Mouse (Mus musculus): Measurements from ENCODE around the gene Itgb3.
A peak's percentile ranks its signal among the peaks of the same experiment; 100 is the strongest.

The Itgb3 gene

GRCm38 (mm10) chr11:104581446-104582307 is 26.1 kb upstream of the Itgb3 start:
- peak in 1 of 2 experiments; percentile 41 for DNase-seq (ENCODE audit: inconsistent age in 2 of 2, low spot score in 1 of 2)

GRCm38 (mm10) chr11:104582308-104582606 is 25.5 kb upstream of the Itgb3 start:
- no peak for DNase-seq (ENCODE audit: inconsistent age in 2 of 2, low spot score in 1 of 2)

GRCm38 (mm10) chr11:104582630-104583364 is 25.0 kb upstream of the Itgb3 start:
- DNase-seq (ENCODE audit: inconsistent age in 2 of 2, low spot score in 1 of 2), result no peak

- no peak for DNase-seq (ENCODE audit: inconsistent age in 2 of 2, low spot score in 1 of 2)
These were observed 22.3 kb upstream of the Itgb3 start for GRCm38 (mm10) chr11:104585495-104585894.

GRCm38 (mm10) chr11:104587904-104588303 is 19.9 kb upstream of the Itgb3 start:
- DNase-seq (ENCODE audit: inconsistent age in 2 of 2, low spot score in 1 of 2), result no peak

- no peak for DNase-seq (ENCODE audit: inconsistent age in 2 of 2, low spot score in 1 of 2)
These were observed 19.3 kb upstream of the Itgb3 start for GRCm38 (mm10) chr11:104588513-104588912.

- no peak for DNase-seq (ENCODE audit: inconsistent age in 2 of 2, low spot score in 1 of 2)
These were observed 18.2 kb upstream of the Itgb3 start for GRCm38 (mm10) chr11:104589570-104589969.

GRCm38 (mm10) chr11:104590148-104590547 is 17.7 kb upstream of the Itgb3 start:
- peak; percentile 75 to 93 for DNase-seq (ENCODE audit: inconsistent age in 2 of 2, low spot score in 1 of 2)

GRCm38 (mm10) chr11:104592066-104592835 is 15.5 kb upstream of the Itgb3 start:
- DNase-seq (ENCODE audit: inconsistent age in 2 of 2, low spot score in 1 of 2), result no peak

- DNase-seq (ENCODE audit: inconsistent age in 2 of 2, low spot score in 1 of 2), result peak; percentile 21 to 47
These were observed 11.4 kb upstream of the Itgb3 start for GRCm38 (mm10) chr11:104596365-104596764.

GRCm38 (mm10) chr11:104599265-104599945 is 8.4 kb upstream of the Itgb3 start:
- no peak for DNase-seq (ENCODE audit: inconsistent age in 2 of 2, low spot score in 1 of 2)

- DNase-seq (ENCODE audit: inconsistent age in 2 of 2, low spot score in 1 of 2), result no peak
These were observed 7.1 kb upstream of the Itgb3 start for GRCm38 (mm10) chr11:104600675-104601074.

- DNase-seq (ENCODE audit: inconsistent age in 2 of 2, low spot score in 1 of 2), result peak in 1 of 2 experiments; percentile 57
These were observed 3.6 kb upstream of the Itgb3 start for GRCm38 (mm10) chr11:104604192-104604591.

- DNase-seq (ENCODE audit: inconsistent age in 2 of 2, low spot score in 1 of 2), result peak in 1 of 2 experiments; percentile 32
These were observed 585 bp downstream of the Itgb3 start for GRCm38 (mm10) chr11:104608249-104608920.

GRCm38 (mm10) chr11:104609033-104609684 is 1.4 kb downstream of the Itgb3 start:
- DNase-seq (ENCODE audit: inconsistent age in 2 of 2, low spot score in 1 of 2), result no peak

- DNase-seq (ENCODE audit: inconsistent age in 2 of 2, low spot score in 1 of 2), result peak in 1 of 2 experiments; percentile 32
These were observed 1.9 kb downstream of the Itgb3 start for GRCm38 (mm10) chr11:104609733-104610132.

GRCm38 (mm10) chr11:104611579-104612151 is 3.9 kb downstream of the Itgb3 start:
- peak; percentile 59 to 70 for DNase-seq (ENCODE audit: inconsistent age in 2 of 2, low spot score in 1 of 2)

GRCm38 (mm10) chr11:104613551-104613950 is 5.8 kb downstream of the Itgb3 start:
- no peak for DNase-seq (ENCODE audit: inconsistent age in 2 of 2, low spot score in 1 of 2)

GRCm38 (mm10) chr11:104614130-104614529 is 6.3 kb downstream of the Itgb3 start:
- DNase-seq (ENCODE audit: inconsistent age in 2 of 2, low spot score in 1 of 2), result no peak
